Mouse (Mus musculus) cerebellum, adult 9-11 months (tissue): ENCODE measurements around the gene Rbm8a.

ENCODE experiments used
- DNase-seq: peaks from one replicate; pipeline ENCODE4 v3.0.0; 2022

Gene Rbm8a

DNA sequence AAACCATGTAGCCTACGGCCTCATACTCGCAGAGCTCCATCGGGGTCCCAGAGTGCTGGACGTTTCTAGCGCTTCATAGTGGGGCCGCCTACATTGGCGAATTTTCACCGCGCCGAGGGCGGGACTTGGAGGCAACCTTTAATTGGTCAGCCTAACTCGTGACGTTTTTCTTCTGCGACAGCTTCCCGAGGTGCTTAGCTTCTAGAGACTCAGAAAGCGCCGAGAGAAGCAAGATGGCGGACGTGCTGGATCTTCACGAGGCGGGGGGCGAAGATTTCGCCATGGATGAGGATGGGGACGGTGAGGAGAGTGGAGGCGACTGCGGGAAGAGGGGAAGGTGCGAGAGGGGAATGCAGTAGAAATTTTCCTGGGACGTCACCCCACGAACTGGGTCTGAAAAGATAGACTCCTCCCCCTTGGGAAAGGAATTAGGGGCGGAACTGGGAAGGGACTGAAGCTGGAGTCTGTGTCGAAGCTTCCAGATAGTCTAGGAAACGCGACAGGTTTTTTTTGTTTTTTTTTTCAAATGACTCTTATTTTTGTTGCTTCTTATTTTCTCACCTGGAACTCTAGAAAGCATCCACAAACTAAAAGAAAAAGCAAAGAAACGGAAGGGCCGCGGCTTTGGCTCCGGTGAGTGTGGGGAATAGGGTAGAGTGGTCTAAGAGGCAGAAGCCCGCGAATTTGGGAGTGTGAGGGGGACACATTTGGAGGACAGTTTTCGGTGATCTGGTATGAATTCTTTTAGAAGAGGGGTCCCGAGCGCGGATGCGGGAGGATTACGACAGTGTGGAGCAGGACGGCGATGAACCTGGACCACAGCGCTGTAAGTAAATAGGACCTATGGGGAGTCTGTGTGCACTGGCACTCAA, at the start of gene Rbm8a:
Gene Rbm8a, plus strand, starts transcription at position 205 of the 872 bp plus-strand sequence.
- peak; percentile 97 for DNase-seq

DNA sequence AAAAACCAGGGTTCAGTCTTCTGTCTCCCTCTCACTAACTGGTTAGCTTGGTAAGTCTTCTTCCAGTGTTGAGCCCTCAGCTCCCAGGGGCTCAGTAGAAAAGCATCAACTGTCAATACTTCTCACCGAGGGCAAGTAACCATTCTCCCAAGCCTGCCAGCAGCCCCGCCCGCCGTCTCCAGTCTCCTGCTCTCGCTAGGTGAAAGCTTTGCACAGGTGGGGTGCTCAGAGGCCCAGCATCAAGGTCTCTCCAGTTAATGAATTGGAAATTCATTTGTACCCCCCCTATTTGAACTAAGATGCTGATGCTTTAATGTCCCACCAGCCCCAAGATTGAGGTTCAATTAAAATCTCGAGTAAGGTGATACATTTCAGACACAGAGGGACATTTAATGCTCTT, 48.6 kb upstream of the Rbm8a start:
- DNase-seq = no peak

DNA sequence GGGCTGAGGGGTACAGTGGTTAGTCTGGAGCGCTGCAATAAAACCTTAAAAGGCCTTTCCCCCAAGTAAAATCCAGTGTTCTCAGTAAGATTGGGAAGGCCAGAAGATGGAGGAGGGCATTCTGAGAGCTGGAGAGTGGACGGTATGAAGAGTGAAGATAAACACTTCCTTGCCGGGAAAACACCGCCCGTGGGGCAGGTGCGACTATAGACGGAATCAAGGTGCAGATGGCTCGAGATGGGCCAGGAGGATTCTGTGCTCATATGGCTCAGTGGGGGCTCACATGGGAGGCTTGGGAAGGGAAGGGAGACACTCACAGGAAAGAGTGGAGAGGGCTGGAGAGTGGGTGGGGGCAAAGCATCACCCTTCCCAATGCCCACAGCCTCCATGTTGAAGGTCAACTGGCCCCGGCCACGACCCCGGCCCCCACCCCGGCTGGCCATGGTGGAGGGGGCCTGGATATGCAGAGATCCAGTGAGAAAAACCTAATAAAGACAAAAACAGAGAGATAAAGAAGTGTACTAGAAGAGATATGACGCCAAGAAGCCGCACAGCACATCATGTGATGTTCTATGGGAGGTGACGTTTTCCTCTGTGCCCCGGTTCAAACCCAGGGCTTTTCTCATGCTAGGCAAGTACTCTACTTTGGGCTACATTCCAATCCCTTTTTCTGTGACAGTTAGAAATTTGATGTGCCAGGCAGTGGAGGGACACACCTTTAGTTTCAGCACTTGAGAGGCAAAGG, 47.8 kb upstream of the Rbm8a start:
- no peak for DNase-seq

DNA sequence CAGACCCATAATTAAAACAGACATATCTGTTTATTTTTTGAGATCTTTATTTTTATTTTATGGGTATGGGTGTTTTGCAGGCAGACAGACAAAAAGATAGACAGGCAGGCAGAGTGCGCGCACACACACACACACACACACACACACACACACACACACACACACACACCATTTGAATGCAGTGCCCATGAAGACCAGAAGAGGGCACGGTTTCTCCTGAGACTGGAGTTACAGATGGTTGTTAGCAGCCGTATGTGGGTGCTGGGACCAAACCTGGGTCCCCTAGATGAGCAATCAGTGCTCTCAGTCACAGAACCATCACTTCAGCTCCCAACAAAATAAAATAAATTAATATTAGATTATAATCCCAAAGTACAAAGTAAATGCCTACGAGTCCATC, 46.3 kb upstream of the Rbm8a start:
- no peak for DNase-seq

DNA sequence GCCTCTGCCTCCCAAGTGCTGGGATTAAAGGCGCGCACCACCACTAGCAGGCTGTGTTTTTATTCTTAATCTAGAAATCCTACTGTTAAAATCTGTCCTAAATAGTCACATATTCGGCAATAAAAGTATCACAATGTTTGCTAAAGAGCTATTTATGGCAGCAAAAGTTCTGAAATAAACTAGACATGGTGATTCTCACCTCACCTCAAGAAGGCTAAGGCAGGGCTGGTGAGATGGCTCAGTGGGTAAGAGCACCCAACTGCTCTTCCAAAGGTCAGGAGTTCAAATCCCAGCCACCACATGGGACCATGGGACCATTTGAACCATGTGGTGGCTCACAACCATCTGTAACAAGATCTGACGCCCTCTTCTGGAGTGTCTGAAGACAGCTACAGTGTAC, 39.1 kb upstream of the Rbm8a start:
- peak; percentile 17 for DNase-seq

DNA sequence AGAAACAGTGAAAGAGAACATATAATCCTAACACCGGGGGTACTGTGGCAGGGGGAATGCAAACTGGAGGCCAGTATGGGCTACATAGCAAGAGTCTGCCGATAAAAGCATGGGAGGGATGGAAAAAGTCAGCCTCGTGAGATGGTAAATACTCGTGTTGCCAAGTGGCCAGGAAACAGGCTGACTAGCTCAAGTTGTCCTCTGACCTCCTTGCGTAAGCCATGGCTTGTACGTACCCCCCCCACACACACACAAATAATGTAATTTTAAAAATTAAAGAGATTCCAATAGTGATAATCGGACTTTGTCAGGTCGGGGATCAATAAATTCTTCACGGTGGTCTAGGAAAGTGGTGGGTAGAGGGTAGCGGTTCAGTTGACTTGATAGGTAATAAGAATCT, 36.4 kb upstream of the Rbm8a start:
- peak; percentile 71 for DNase-seq

DNA sequence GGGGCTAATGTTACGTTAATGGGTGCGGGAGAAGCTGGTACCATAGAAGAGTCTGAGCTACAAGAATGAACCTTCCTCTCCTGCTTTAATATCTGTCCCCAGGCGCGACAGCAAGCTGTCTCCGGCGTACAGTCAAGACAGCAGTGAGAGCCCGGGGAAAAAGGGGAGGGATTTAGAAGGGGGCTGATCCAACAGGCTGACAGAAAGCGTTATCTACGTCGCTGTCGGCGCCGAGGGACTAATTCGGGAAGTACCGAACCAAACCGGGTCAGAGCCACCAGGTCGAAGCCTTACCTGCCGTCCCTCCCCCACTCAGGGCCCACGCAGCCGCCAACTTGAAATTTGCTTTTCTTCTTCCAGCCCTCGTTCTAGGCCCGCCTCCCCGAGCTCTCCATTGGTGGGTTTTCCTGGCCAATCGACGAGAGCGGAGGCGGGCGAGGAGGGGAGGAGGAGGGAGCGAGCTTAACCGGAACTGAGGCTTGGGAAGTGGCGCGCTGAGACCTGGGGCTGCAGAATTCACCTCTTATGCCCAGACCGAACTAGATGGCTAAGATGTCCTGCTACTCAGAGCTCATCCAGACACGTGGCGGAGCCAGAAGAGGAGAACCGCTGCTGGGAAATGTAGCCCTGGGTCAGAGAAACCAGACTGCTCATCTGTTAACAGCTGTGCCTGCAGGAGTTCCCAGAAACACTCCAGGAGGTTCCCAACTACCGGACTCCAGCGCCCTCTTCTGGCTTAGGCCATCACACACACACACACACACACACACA, 35.8 kb upstream of the Rbm8a start, which contains the start of gene Polr3gl:
Gene Polr3gl, minus strand, starts transcription at position 392 of the 771 bp plus-strand sequence.
- DNase-seq = peak; percentile 97

DNA sequence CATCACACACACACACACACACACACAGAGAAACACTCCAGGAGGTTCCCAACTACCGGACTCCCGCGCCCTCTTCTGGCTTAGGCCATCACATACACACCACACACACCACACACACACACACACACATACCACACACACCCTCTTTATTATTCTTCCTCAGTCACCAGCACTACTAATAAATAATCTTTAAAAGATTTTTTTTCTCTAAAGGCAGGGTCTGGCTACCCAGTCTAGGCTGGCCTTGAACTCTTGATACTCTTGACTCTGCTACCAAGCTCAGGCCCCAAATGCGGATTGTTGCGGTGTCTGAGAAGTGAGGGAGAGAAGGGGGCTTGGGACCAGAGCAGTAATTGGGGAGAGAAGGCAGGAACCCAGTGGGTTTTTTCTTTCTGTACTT, 34.9 kb upstream of the Rbm8a start:
- peak; percentile 51 for DNase-seq

DNA sequence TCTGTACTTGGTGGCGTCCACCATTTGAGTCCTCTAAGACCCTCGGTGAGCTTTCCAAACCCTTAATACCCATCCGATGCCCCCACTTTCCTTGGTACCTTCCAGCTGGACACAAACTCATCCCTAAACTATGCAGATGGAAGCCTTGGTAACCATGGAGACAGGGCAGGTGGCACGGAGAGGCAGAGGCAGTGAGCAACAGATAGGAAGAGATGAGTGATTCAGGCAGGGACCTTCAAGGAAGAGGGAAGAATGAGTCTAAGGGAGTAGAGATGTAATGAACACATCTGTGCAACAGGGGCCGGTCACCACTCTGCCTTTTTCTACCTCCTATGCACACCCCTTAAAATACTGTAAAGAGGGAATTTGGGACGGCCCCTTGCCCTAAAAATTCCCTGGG, 34.1 kb upstream of the Rbm8a start:
- DNase-seq = peak; percentile 76

DNA sequence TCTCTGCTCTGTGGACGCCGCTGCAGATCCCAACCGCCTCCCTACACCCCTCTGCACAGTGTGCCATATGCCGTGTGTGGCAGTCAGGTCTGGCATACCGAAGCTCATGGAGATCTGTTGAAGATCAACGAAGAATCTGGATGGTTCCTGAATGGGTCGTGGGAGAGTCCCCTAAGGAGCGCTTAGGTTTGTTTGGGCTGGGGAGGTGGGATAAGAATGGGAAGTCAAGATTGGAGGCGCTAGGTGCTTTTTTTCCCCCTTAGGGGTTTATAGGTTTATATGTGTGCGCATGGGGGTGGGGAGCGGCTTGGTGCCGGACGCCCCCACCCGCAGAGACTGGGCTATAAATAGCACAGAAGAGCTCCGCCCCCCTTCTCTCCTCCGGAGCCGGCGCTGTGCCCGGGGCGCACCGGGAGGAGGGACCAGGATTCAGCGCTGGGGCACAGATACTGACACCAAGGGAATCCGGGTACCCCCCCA, 33.5 kb upstream of the Rbm8a start, which contains the start of gene Ankrd34a:
Gene Ankrd34a, plus strand, starts transcription at position 409 of the 480 bp plus-strand sequence.
- peak; percentile 93 for DNase-seq

DNA sequence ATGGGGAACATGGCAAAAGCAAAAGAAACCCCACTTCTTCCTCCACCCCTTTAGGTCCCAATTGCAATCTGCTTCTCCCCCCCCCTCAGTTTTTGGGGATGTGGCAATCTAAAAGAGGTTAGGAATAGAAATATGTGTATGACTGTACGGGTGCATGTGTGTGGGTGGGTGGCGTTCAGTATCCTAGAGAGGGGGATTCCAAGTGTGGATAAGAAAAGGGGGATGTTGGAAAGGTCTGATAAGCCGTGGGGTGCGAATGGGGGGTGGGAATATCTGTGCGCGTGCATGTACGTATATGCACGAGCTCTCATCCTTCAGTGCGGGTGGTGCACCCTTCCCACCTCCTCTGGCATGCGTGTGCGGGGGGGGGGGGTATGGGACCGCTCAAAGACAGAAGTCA, 32.9 kb upstream of the Rbm8a start:
- peak; percentile 75 for DNase-seq

DNA sequence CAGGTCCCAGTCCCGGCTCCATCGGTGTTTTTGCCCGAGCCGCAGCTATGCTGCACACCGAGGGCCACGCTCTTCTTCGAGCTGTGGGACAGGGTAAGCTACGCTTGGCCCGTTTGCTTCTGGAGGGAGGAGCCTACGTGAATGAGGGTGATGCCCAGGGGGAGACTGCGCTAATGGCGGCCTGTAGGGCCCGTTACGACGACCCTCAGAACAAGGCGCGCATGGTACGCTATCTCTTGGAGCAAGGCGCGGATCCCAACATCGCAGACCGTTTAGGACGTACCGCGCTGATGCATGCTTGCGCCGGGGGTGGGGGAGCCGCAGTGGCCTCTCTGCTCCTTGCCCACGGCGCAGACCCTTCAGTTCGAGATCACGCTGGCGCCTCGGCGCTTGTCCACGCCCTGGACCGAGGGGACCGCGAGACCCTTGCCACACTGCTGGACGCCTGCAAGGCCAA, 32.3 kb upstream of the Rbm8a start:
- DNase-seq = peak; percentile 76

DNA sequence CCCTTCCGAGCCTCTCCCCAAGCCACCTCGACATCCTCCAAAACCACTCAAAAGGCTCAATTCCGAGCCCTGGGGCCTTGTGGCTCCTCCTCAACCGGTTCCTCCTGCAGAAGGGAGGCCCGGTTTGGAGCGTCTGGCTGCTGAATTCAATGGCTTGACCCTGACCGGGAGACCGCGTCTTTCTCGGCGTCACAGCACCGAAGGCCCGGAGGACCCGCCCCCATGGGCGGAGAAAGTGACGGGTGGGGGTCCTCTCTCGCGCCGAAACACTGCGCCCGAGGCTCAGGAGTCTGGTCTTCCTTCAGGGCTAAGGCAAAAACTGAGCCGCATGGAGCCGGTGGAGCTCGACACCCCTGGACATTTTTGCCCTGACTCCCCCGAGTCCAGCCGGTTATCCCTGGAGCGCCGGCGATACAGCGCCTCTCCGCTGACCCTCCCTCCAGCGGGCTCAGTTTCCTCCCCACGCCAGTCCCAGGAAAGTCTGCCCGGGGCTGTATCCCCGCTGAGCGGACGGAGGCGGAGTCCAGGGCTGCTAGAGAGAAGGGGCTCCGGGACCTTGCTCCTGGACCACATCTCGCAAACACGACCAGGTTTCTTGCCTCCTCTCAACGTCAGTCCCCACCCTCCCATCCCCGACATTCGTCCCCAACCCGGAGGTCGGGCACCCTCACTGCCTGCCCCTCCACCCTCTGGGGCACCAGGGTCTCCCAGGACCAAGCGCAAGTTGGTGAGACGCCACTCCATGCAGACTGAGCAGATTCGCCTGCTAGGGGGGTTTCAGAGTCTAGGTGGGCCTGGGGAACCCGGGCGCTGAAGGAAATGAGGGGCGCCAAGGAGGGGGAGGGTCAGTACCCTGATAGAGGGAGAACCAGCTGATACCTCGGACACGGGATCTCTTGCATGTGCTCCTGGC, 31.3 kb upstream of the Rbm8a start:
- DNase-seq = peak; percentile 77

DNA sequence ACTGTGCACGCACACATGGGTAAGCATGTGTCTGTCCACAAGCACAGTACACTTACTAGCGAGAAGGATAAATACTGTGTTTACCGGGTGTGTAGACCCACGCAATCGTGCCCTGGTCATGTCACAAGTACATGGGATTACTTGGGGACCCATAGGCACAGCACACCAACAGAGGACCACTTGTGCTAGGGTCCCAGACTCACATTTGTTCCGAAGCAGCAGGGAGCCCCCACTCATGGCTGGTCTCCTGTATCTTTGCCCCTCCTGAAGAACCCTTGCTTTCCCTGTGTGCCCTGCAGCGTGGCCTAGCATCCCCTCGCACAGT, 30.7 kb upstream of the Rbm8a start:
- DNase-seq = no peak

DNA sequence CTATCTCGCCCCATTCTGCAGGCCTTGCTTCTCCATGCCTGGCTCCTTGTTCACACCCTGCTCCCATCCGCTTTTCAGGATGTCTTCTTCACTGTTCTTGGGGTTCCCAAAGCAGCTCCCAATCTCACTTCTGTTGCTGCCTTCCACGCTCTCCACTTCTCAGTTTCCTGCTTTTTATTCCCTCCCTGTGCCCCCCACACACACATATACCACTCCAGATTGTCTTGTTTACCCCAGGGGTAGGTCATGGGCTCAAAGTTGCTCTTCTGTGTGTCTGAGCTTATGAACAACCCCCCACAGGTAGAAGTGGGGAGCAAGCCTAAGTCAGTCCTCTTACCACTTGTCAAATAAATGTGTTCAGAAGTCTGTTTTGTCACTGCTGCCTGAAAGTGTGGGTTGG, 30.3 kb upstream of the Rbm8a start:
- no peak for DNase-seq

DNA sequence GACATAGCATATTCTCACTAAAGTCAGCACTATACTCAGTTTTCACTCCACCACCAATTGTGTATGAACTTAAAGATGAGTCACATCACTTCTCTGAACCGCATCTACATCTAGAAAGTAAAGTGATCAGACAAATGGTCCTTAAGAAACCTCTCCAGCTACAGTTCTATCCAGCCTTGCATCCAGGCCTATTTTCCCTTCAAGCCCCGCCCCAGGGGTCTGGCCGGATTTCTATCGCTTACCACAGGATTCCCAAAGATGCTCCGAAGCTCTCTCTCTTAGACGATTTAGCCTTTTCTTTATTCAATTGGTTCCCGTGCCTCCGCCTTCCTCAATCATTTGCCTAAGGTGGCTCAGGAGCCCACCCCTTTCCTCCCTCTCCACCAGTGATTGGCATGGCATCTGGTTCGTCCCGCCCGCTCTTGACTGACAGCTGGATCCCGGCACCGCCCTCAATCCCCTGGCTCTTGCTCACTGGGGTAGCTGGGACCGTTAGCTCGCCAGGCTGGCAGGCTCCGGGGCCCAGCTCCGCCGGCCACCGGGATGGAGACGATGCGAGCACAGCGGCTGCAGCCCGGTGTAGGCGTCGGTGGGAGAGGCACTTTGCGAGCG, 29.0 kb upstream of the Rbm8a start, which contains the start of gene Lix1l:
Gene Lix1l, plus strand, starts transcription at position 511 of the 612 bp plus-strand sequence.
- DNase-seq = peak; percentile 96

DNA sequence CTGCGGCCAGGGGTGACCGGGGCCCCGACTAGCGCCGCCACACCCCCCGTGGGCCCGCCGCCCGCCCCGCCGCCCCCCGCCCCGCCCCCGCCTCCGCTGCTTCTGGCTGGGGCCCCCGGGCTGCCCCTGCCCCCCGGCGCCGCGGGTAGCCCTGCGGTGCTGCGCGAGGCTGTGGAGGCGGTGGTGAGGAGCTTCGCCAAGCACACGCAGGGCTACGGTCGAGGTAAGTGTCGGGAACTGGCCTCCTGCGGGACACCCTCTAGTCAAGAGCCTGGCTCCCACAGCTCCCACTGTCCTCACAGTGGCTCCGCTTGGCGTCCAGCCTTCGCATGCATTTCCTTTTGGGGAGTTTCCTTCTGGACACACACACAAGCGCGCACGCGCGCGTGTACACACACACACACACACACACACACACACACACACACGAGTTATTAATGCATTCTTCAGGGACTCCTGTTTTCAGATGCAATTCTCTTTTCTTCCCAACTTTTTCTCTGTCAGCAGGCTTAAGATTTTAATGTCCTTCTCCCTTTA, 28.4 kb upstream of the Rbm8a start:
- peak; percentile 84 for DNase-seq

DNA sequence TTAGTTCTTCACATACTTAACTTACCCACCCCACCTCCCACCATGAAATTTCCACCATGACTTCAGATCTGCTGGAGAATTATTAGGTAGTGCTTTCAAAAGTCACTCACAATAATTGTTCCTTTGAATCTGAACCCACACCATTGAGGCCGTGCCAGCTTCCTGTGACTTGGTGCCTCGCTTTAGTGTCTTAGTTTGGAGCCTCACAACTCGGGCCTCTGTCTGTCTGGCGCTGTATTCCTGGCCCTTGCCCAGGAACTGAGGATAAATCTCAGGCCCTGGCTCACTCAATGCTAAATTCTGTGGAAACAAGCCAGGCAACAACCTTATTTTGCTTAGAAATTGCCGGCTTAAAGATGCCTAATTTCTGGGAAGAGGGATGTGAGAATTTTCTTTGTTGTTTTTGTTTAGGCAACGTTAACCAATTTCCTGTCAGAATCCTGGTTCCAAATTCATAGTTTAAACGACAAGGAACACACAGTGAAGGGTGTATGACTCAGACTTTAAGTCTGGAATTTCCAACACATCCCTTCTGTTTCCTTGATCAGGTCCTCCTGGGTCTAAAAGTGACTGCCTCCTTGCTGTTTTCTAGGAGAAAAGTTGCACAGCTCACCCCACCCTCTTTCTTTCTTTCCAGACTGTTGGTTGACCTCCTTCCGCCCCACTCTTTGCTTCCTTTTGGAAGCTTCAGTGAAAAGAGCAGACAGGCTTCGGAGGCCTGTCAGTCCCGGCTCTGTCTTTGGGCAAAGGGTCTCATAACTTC, 27.6 kb upstream of the Rbm8a start:
- DNase-seq = peak; percentile 63

DNA sequence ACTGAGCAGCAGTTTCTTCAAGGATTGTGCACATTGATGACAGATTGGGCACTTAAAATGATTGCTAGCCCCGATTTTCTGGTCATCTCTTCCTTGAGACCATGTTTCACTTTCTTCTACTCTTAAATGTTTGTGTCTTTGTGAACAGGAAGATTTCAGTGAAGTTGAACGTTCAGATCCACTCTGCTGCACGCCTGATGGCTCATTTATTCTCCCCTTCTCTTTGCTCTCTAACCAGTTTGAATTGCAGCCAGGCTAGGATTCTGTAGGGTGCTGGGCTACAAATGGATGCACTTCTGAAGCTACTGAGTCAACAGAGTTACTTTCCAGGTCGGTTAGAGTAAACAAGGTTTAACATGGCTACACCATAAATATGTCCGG, 27.0 kb upstream of the Rbm8a start:
- no peak for DNase-seq

DNA sequence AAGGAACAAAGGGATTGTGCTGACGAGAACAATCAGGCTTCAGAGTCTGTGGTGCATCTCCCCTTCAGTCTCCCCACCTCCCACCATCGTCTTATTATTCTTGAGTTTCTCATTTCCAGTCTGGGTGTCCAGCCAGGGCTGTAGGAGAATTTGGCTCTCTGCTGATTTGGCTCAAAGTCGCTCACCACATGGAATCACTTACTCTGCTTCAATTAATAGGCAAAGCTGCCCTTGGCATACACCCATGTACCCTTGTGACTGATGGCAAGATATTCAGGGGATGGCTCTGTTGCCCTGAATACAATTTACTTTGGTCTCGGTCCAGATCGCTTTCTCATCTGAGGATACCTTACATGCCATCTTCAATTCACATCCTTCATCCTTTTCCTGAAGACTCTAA, 26.4 kb upstream of the Rbm8a start:
- DNase-seq = peak; percentile 74
